Mouse (Mus musculus): ENCODE measurements around the gene Ebf1. TPM values are rescaled to one million over a fixed set of nuclear protein-coding genes. Genes with fewer than 3 reads are reported as not detected.

Ebf1 gene
- total RNA-seq, 2 experiments from 2014 or later: 4.2 to 4.6 TPM

DNA sequence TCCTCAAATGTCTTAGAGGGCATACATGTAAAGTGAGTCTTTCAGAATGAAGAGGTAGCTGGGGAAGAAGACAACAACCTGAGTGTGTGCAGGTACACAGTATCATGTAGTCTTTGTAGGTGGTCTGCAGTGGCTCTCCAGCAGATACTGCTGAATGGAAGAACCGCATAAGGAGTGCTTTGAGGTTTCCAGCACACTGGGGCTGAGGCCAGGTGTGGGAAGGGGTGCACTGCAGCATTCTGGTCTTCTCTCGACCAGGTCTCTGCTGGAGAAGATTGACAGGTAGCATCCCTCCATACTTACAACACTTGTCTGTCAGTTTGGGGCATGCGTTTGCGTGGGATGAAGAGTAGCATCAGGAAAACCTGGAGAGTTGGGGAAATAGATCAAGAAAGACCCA, 104.9 kb downstream of the Ebf1 start:
- DNase-seq (ENCODE audit: low spot score in 2 of 2): no peak
- intact Hi-C loops (cut with DNase I): no loop called here

DNA sequence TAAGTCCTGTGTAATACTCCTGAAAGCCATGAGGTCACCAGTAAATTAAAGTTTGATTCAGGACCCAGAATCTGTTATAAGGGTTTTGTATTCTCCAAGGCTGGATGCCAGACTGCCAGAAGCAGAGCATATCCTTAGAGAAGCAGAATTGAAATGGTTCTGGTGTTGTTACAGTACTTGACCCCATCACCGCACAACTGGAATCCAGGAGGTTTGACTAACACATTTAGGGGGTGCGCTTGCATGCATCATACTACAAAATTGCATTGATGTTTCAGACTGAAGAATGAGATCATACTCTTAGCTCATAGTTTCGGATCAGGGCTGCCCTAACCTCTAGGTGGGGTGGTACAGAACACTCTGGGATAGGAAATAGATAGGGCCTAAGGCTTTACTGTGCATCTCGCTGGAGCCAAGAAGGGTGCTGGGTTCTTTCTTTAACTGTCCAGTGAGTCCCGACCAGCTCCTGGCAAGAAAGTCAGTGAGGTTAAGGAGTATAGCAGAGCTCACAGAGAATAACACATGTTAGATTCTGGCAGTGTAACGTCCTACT, 106.9 kb downstream of the Ebf1 start:
- intact Hi-C loops (cut with DNase I): no loop called here
- DNase-seq (ENCODE audit: low spot score in 2 of 2): no peak

DNA sequence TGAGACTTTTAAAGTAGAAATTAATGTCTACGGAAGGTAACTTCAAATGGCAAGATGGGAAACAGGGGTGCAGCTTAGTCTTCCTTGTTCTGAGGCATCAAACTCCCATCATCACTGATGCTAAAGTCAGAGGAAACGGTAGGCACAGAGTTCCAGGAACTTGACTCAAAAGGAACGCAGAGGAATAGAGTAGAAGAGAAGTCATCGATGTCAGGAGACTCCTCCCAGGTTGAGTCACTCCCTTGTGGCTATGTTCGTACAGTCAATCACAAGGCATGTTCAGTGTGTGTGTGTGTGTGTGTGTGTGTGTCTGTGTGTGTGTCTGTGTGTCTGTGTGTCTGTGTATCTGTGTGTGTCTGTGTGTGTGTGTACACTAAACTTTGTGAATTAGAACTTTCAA, 108.6 kb downstream of the Ebf1 start:
- DNase-seq (ENCODE audit: low spot score in 2 of 2): no peak
- intact Hi-C loops (cut with DNase I): no loop called here

DNA sequence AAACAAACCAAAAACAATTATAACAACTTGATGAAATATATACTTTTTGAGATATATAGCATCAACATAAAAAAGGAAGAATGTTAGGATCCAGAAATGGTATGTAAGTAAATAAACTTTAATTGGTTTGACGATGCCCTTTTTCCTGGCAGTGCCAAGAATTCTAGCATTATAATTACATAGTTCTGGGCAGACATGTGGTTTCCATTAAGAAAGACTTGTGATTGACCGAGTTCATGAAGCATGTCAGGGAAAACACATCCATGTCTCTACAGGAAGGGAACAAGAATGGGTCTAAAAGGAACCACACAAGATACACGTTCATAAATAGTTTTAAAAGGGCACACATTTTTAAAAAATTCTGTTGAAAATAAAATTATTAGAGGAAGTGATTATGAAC, 110.3 kb downstream of the Ebf1 start:
- DNase-seq (ENCODE audit: low spot score in 2 of 2): no peak
- intact Hi-C loops (cut with DNase I): no loop called here

DNA sequence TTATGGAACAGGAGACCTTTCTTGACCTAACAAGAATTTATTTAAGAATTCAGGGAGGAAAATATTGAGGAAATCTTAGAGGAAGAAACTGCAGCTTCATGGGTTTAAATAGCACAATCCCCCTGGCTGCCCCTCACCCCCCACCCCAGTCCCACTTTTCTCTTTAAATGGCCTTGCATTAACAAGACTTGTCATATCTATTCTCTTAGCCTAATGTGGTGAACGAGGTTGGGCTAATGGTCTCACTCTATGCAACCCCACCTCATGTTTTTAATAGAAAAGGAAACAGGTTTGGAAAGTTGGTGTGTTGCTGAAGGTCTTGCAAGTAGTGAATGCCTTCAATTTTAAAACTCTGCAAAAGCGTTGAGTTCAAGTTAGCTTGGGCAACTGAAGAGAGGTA, 110.7 kb downstream of the Ebf1 start:
- DNase-seq (ENCODE audit: low spot score in 2 of 2): no peak
- intact Hi-C loops (cut with DNase I): no loop called here

DNA sequence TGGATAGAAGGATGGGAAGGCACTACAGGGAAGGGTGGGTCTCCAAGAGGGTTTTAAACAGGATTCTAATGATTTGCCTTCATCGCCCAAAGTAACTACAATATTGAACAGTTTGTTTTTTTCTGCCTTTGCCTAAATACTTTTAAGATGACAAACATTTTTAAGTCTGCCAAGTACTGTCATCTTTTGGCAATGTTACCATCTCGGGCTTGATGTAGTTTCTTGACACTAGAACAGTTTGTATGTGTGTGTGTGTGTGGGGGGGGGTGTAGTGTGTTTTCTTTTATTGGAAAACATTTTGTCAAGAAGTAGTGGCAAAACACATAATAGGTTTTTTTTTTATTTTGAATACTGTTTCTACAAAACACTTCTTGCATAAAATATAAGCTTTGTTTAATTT, 111.2 kb downstream of the Ebf1 start:
- DNase-seq (ENCODE audit: low spot score in 2 of 2): no peak
- intact Hi-C loops (cut with DNase I): no loop called here

DNA sequence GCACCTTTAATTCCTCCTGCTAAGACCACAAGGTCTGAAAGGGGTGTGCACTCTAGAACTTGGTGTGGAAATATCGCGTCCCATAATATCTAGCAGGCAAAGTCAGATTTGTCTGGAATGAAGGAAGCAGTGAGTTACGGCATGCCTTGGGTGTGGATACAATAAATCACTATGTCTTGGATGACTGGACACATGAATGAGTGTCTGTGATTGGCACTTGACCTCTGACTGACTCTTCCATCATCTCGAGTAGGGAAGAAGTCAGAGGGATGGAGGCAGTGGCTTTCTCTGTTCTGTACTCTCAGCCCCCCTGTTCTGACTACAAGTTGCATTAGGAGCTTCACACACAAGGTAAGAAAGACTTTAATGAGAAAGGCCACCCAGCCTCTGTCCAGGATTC, 112.8 kb downstream of the Ebf1 start:
- no peak for DNase-seq (ENCODE audit: low spot score in 2 of 2)
- intact Hi-C loops (cut with DNase I): no loop called here

DNA sequence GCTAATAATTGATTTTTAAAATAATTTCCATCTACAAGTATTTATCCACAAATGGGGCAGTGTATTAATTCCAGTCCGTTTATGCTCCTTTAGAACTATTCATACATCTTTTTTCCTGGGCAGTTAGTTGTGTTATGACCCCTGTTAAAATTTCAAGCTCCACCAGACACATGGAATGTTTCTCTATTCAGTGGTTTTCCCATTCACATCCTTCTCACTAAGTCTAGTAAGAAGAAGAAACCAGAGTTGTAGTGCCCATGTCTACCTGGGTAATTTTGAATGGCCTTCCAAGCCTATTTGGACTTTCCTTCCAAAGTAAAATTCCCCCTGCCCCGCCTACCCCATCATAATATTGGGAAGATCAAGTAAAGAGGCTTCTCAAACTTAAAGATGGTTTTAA, 114.6 kb downstream of the Ebf1 start:
- DNase-seq (ENCODE audit: low spot score in 2 of 2): no peak
- intact Hi-C loops (cut with DNase I): no loop called here

DNA sequence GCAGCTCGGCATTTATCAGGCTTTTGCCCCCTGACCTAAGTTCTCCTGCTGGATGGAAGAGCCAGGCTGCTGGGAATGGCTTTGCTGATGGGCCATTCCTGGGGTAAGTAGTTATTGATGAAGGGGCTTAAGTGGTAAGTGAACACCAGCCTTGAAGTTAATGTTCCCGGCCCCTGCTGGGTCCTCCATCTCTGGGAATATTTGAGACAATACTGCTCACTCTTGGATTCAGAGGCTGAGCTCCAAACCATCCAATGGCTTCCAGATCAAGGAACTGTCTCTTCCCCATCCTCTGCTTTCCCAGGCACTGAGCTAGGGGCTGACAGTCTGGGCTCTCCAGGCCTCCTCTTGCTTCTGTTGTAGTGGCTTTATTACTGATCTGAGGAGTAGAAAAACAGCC, 116.2 kb downstream of the Ebf1 start:
- intact Hi-C loops (cut with DNase I): no loop called here
- DNase-seq (ENCODE audit: low spot score in 2 of 2): no peak

DNA sequence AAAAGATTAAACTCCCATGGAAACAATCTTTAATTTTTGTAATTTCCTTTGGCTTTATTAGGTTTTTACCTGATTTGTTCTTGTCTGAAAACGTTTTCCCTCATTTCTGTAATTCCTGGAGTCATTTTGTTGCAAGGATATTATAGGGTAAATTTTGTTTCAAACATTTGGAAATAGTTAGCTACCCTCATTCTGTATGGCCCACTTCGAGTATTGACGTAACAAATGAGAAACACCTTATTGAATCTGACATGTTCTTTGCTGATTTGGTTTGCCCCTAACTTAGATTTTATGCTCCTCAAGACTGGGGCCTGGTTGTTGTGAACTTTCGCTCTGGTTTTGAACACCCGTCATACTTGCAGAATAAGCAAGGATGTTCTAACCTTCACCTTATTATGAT, 120.9 kb downstream of the Ebf1 start:
- intact Hi-C loops (cut with DNase I): no loop called here
- no peak for DNase-seq (ENCODE audit: low spot score in 2 of 2)

DNA sequence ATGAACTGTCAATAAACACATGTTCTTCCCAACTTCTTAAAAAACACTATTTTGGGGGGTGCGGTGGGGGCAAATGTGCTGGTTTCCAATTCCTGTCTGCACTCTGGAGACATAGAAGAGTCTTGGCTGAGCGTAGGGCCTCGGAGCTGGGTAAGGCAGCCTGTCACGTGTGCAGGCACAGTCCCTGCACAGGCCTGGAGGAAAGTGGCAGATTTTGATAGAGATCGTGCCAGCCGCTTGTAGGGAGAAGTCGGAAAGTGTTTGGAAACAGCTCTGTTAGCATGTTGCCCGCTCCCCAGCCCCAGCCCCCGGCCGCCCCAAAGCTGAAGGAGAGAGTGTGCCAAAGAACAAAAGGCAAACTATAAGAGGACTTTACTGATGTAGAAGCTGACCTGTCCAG, 121.7 kb downstream of the Ebf1 start:
- DNase-seq (ENCODE audit: low spot score in 2 of 2): peak in 1 of 2 experiments; percentile 3
- intact Hi-C loops (cut with DNase I): no loop called here

DNA sequence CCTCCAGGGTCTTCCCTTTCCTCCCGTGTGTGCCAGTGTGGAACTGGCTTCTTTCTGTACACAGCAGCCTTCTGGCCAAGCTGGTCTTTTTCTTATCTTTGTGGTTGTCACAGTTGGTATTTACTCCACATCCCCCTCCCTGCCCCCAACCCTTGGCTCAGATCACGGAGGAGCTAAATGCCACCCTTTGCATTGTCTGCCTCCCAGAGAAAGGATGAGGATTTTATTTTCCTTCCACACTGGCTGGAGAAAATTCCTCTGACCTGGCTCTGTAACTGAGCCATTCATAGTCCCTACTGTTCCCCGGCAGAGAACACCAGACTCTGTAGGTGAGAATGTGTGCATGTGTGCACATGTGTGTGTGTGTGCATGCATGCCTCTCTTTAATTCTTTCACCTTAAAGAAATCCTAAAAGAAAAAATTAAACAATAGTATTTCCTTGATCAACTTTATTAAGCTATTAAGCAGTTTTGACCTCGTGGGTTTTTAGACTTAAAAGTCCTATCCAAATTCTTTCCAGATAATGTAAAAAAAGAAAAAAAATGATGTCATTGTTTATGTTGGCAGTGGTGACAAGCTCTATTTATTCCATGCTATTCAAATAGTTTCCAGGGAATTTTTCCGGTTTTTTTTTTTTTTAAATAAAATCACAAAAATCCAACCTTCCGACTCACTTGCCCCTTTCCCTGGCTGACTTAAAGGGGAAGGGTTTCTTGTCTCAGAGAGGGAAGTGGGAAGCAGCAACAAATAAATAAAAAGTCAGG, 123.3 kb downstream of the Ebf1 start:
- no peak for DNase-seq (ENCODE audit: low spot score in 2 of 2)
- intact Hi-C loops (cut with DNase I): no loop called here

DNA sequence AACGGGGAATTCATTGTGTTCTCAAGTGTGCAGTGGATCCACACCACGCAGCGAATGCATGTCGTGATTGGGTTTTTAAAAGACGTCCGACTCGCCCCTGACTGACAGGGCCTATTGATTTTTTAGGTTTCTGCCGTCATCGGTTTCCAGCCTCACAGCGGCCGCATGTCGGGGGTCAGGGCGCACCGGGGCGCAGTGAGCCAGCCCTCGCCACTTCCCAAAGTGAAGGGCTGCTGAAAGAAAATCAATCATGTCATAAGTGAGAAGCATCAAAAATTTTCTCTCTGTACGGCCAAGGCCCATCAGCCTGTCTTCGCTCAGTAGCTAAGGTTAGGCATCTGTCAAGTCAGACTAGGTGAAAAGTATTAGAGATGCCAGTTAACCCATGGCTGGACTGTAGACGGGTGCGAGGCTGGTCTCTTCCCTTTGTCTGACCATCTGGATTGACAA, 124.0 kb downstream of the Ebf1 start:
- intact Hi-C loops (cut with DNase I): no loop called here
- DNase-seq (ENCODE audit: low spot score in 2 of 2): no peak

DNA sequence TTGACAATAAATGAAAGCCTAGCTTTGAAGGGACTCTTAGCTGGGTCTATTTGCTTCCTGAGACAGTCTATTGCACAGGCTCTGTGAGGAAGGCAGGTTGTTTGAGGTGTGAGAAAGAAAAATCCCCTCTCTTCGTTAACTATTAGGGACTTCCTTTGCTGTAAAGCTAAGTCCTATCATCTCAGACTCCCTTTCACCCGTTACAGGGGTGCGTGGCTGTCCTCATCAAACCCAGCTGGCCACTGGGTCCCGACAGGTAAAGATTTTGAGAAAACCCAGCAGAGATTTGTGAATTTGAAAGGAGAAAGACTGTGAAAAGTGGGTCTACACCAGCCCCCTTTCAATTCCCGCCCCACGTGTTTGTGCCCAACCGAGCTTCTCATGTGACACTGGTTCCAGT, 127.3 kb downstream of the Ebf1 start:
- no peak for DNase-seq (ENCODE audit: low spot score in 2 of 2)
- intact Hi-C loops (cut with DNase I): no loop called here

DNA sequence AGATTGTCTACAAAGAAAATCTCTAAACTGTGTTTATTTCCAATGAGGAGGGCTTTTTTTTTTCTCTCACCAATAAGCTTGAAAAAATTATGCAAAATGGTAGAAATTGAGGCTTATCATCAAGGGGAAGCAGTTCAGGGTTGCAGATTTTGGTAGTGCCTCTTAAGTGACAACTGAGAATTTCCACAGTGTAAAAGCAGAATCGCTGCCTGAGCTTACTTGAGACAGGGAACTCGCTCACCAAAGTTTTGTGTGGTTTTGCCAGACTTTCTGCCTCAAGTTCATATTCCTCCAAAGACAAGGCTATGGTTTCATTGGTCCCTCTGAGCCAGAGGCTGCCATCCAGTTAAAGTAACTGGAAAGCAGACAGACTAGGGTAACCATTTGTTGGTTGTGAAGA, 128.8 kb downstream of the Ebf1 start:
- DNase-seq (ENCODE audit: low spot score in 2 of 2): no peak
- intact Hi-C loops (cut with DNase I): no loop called here

DNA sequence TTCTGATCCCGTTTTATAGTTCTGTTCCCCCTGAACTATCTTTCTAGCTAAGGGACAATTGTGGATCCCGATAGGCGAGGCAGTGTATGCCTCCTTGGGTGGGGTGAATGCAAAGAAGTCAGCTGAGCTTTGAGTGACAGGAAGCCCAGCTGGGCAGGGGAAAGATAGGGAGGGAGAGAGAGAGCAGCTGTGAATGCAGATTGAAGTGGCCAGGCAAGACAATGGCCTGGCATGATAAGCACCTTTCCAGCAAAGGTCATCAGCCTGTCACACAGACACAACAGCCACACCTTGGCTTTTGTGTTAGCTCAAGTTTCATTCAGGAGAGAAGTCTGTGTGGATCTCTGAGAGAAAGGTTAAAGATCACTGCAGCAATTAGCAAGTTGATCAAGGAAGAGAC, 129.6 kb downstream of the Ebf1 start:
- DNase-seq (ENCODE audit: low spot score in 2 of 2): no peak
- intact Hi-C loops (cut with DNase I): no loop called here

DNA sequence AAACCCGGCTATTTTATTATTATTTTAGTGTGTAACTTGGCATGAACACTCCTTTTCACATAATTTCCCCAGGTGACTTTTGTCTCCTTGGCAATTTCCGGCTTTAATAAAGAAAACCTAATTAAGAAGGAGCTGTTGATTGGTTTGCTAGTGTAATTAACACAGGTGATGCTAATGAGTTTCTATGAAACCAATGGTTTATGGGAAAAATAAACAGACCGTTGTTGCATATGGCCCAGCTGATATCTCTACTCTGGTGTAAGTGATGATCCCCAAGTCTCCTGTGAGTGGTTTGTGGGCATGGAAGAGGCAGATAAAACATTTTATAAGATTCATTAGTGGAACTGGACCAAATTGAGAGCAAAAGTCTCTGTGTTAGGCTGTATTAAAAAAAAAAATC, 132.2 kb downstream of the Ebf1 start:
- intact Hi-C loops (cut with DNase I): no loop called here
- DNase-seq (ENCODE audit: low spot score in 2 of 2): no peak

DNA sequence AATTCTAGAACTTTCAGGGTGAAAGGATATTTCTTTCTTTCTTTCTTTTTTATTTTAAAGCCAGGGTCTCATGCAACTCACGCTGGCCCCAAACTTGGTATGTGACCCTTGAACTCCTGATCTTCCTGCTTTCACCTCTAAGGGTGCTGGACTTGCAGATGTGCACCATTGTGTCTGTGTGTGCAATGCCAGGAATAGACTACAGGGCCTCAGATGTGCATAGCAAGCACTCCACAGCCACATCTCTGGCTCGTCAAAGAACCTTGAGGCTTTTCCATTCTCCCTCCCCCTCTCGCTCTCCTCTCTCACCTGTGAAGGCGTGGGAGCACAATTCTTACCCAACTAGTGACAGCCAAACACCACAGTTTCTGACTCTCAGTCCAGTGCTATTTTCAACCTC, 137.2 kb downstream of the Ebf1 start:
- intact Hi-C loops (cut with DNase I): no loop called here

DNA sequence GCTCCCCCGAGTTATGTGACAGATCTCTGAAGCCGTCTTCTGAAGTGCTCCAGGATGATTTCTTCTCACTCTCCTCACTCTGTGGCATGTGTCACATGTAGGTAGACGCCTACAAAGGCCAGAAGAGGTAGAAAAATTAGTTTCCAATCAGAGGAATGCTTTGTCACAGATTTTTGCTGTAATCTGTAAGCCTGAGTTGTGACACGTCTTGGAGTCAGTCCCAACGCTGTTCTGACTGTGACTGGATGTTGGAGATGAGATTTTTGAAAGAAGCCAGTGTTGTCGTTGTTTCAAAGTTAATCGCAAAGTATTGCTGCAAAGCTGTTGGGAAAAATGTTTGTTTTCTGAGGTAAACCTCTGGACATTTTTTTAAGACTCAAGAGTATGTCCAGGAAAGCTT, 139.2 kb downstream of the Ebf1 start:
- no peak for DNase-seq (ENCODE audit: low spot score in 2 of 2)
- intact Hi-C loops (cut with DNase I): no loop called here

More for the DNA sequence above, 137.2 kb downstream of the Ebf1 start:
- DNase-seq (ENCODE audit: low spot score in 2 of 2): no peak

DNA sequence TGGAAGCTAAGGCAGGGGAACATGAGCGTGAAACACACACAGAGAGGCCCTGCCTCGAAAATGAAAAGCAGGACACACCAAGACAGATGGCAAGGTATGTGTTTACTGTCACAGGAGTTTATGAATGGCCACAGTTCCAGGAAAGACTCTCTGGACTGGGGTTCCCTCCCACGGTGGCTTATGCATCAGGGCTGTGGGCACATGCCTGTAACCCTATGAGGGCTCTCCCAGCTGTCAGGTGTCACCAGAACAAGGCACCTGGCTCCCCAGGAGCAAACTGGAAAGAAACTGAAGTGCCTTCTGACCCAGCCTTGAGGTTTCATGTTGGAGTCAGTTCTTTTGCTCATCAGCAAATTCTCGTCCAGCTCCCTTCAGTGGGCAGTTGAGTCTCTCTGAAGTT, 141.7 kb downstream of the Ebf1 start:
- intact Hi-C loops (cut with DNase I): no loop called here
- no peak for DNase-seq (ENCODE audit: low spot score in 2 of 2)

DNA sequence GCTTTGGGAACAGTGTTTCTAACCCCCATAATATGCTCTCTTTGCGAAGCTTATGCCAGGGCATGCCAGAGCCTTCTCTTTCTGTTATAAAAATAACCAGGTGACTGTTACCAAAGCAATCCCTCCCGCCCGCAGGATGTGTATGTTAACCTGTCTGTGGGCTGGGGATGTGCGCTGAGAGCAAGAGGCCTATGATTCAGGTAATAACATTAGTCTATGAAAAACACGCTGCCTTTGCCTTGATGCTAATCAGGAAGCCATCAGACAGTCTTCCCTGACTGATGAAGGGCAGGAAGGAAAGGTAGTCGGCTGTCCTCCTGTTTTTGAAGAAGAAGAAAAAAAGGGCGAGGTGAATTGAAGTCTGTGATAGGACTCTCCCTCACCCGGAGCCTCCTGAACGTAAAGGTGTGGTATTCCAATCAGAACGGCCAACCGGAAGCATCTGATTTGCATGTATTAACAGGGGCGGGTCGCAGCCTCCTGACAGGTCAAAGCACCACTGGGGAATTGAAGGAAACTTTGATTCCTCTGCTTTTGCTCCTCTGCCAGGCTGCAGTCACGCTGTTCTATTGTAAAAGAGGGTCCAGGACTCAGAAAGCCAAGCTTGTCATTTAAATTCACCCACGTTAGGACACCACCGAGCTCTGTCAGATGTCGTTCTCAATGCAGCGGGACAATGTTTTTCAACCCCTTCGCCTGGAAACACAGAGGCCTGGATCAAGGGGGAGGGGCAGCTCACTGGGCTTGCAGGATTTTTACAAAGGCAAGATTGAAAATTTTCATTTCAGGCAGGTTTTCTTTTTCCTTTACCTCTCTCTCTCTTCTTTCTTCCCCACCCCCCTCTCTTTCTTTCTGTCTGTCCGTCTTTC, 144.2 kb downstream of the Ebf1 start:
- DNase-seq (ENCODE audit: low spot score in 2 of 2): no peak
- intact Hi-C loops (cut with DNase I): no loop called here
